ENCODE assay signal across 23 mouse cellular contexts in genomic region chr17:67367866-67368265, GRCm38 (mm10).
"Had no signal": no experiment of that assay in that cellular context is flagged by ENCODE, and none has a peak within 500 bp of the region (broad histone marks: within the 10 kb centered on the region; RNA-seq: fewer than 3 reads in every experiment).

No protein-coding gene starts in this region.

- H3K4me1 ChIP-seq: limb, embryonic 15.5 days; neural tube, embryonic 12.5 days; neural tube, embryonic 15.5 days had no signal

- H3K36me3 ChIP-seq: limb, embryonic 15.5 days; lung, embryonic 15.5 days; neural tube, embryonic 12.5 days; neural tube, embryonic 15.5 days had no signal

- ATAC-seq: intestine, embryonic 16.5 days; liver, postnatal 0 days had no signal

- H3K4me2 ChIP-seq: limb, embryonic 15.5 days; liver, embryonic 11.5 days; lung, embryonic 15.5 days; midbrain, embryonic 11.5 days; neural tube, embryonic 12.5 days; neural tube, embryonic 15.5 days had no signal

- H3K4me3 ChIP-seq: layer of hippocampus, adult 2 months; limb, embryonic 15.5 days; lung, embryonic 15.5 days; neural tube, embryonic 12.5 days; neural tube, embryonic 15.5 days had no signal

- H3K9ac ChIP-seq: limb, embryonic 15.5 days; liver, embryonic 14.5 days; liver, postnatal 0 days; lung, embryonic 15.5 days; neural tube, embryonic 12.5 days; neural tube, embryonic 15.5 days had no signal

- H3K9me3 ChIP-seq: limb, embryonic 15.5 days; lung, embryonic 15.5 days; neural tube, embryonic 12.5 days; neural tube, embryonic 15.5 days had no signal

- H3K27me3 ChIP-seq: limb, embryonic 15.5 days; lung, embryonic 15.5 days; neural tube, embryonic 12.5 days; neural tube, embryonic 15.5 days had no signal

- DNase-seq: kidney, adult 18-20 months; kidney, adult 9 months; kidney, postnatal 14 days; kidney, postnatal 4 days; layer of hippocampus, adult 9-11 months; liver, postnatal 0 days; lung, postnatal 14 days; lung, postnatal 4 days; midbrain, embryonic 14.5 days; right cerebral cortex, postnatal 14 days; right cerebral cortex, postnatal 4 days; thymus, adult 2 months; thymus, postnatal 14 days; thymus, postnatal 4 days had no signal

- H3K27ac ChIP-seq: layer of hippocampus, adult 2 months; limb, embryonic 15.5 days; liver, embryonic 14.5 days; lung, embryonic 15.5 days; neural tube, embryonic 12.5 days; neural tube, embryonic 15.5 days had no signal
